23 mouse cellular contexts compared by ENCODE assay signal in the genomic region with DNA sequence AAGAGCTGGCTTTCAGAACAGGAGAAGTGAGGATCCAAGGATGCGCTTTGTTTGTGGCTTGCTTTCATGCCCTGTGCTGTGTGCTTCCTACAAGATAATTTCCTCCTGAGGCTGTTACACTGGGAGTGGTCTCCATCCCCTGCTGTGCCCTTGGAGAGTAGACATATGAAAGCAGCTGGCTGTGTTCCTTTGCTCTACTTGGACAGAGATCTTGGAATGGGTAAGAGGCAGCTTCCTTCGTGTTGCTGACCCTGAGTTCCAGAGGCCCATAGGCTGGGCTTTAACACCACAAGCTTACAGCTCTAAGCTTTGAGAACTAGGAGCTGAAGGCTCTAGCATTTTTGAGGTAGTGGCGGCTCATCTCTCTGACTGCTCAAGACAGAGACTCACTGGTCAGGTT. TPM values are rescaled to one million over a fixed set of nuclear protein-coding genes. Genes with fewer than 3 reads are reported as not detected.
DNase-seq lines count a peak whose midpoint lies in the region; ATAC-seq and TF ChIP-seq lines count a peak whose summit lies in the region.
"Had no signal": no experiment of that assay in that cellular context is flagged by ENCODE, and none has a peak within 500 bp of the region (broad histone marks: within the 10 kb centered on the region; RNA-seq: fewer than 3 reads in every experiment).

No protein-coding gene starts in this region.

- no peaks in the 10 kb centered on the region for H3K9me3 ChIP-seq in kidney, embryonic 15.5 days (replicated peaks)
- H3K9me3 ChIP-seq in kidney, embryonic 14.5 days (ENCODE audit: control insufficient read depth, low read length) = no peaks in the 10 kb centered on the region
- H3K9me3 ChIP-seq in lung, embryonic 16.5 days (ENCODE audit: control insufficient read depth, low read length) = no peaks in the 10 kb centered on the region
- no peaks in the 10 kb centered on the region for H3K9me3 ChIP-seq in stomach, embryonic 15.5 days
- H3K9me3 ChIP-seq in hindbrain, postnatal 0 days (ENCODE audit: low read length) = no peaks in the 10 kb centered on the region
- H3K9me3 ChIP-seq: G1E; heart, embryonic 12.5 days; hindbrain, embryonic 10.5 days; limb, embryonic 10.5 days; liver, embryonic 12.5 days; midbrain, embryonic 12.5 days had no signal

- WGBS in kidney, embryonic 15.5 days = 75% methylated on average over 3 of the region's 3 CpGs
- 74% methylated on average over 3 of the region's 3 CpGs for WGBS in kidney, embryonic 14.5 days
- 66% methylated on average over 3 of the region's 3 CpGs for WGBS in lung, embryonic 16.5 days
- WGBS in stomach, embryonic 15.5 days = 65% methylated on average over 3 of the region's 3 CpGs
- WGBS in hindbrain, postnatal 0 days = 73% methylated on average over 3 of the region's 3 CpGs

- H3K4me1 ChIP-seq in kidney, embryonic 15.5 days = no peaks in the 10 kb centered on the region
- H3K4me1 ChIP-seq in kidney, embryonic 14.5 days (ENCODE audit: control insufficient read depth, insufficient read depth, low read length) = no peaks in the 10 kb centered on the region
- H3K4me1 ChIP-seq in lung, embryonic 16.5 days (replicated peaks; ENCODE audit: control insufficient read depth, insufficient read depth, low read length) = peaks cover 8% of the 10 kb centered on the region
- H3K4me1 ChIP-seq in stomach, embryonic 15.5 days = peaks cover 3% of the 10 kb centered on the region; the same call in 1 of the 2 replicates
- H3K4me1 ChIP-seq in hindbrain, postnatal 0 days (ENCODE audit: insufficient read depth, low read length) = no peaks in the 10 kb centered on the region
- H3K4me1 ChIP-seq: heart, embryonic 12.5 days; hindbrain, embryonic 10.5 days; limb, embryonic 10.5 days; liver, embryonic 12.5 days; midbrain, embryonic 12.5 days had no signal

- no peak overlapping the region for H3K9ac ChIP-seq in kidney, embryonic 15.5 days
- H3K9ac ChIP-seq in kidney, embryonic 14.5 days (ENCODE audit: low read depth, low read length) = no peak overlapping the region
- H3K9ac ChIP-seq in lung, embryonic 16.5 days (ENCODE audit: low read length) = no peak overlapping the region
- no peak overlapping the region for H3K9ac ChIP-seq in stomach, embryonic 15.5 days
- H3K9ac ChIP-seq in hindbrain, postnatal 0 days (replicated peaks; ENCODE audit: low read length) = no peak overlapping the region
- H3K9ac ChIP-seq: heart, embryonic 12.5 days; liver, embryonic 12.5 days; midbrain, embryonic 12.5 days had no signal

- no peak for TF ChIP-seq CTCF in hindbrain, postnatal 0 days (IDR thresholded peaks at IDR 0.05; ENCODE audit: low read depth)

- 0 out of 2 replicates have a peak overlapping the region, but pooled peaks have one; percentile 7 for H3K27ac ChIP-seq in kidney, embryonic 15.5 days
- no peak overlapping the region for H3K27ac ChIP-seq in kidney, embryonic 14.5 days (ENCODE audit: low read depth, low read length)
- H3K27ac ChIP-seq in lung, embryonic 16.5 days (ENCODE audit: low read length) = no peak overlapping the region
- H3K27ac ChIP-seq in stomach, embryonic 15.5 days = peak overlapping the region; percentile 44; the same call in 1 of the 2 replicates
- no peak overlapping the region for H3K27ac ChIP-seq in hindbrain, postnatal 0 days
- H3K27ac ChIP-seq: hindbrain, embryonic 10.5 days; limb, embryonic 10.5 days; liver, embryonic 12.5 days; midbrain, embryonic 12.5 days had no signal

- no peak for ATAC-seq in kidney, embryonic 15.5 days (replicated peaks; ENCODE audit: low FRiP score)
- no peak for ATAC-seq in kidney, embryonic 14.5 days (ENCODE audit: low FRiP score, low TSS enrichment)
- peak; percentile 63 for ATAC-seq in lung, embryonic 16.5 days (ENCODE audit: low read depth)
- no peak for ATAC-seq in stomach, embryonic 15.5 days (ENCODE audit: insufficient read depth, low FRiP score, low read depth)
- ATAC-seq in hindbrain, postnatal 0 days = no peak
- ATAC-seq: forebrain, embryonic 16.5 days; liver, embryonic 12.5 days had no signal

- no peaks in the 10 kb centered on the region for H3K27me3 ChIP-seq in kidney, embryonic 15.5 days
- H3K27me3 ChIP-seq in kidney, embryonic 14.5 days (ENCODE audit: control insufficient read depth, insufficient read depth, low read length) = no peaks in the 10 kb centered on the region
- H3K27me3 ChIP-seq in lung, embryonic 16.5 days (ENCODE audit: control insufficient read depth, insufficient read depth, low read depth, low read length) = no peaks in the 10 kb centered on the region
- no peaks in the 10 kb centered on the region for H3K27me3 ChIP-seq in stomach, embryonic 15.5 days (replicated peaks)
- H3K27me3 ChIP-seq in hindbrain, postnatal 0 days (ENCODE audit: insufficient read depth, low read length) = no peaks in the 10 kb centered on the region
- H3K27me3 ChIP-seq: liver, embryonic 12.5 days; midbrain, embryonic 12.5 days had no signal

- no peak overlapping the region for H3K4me3 ChIP-seq in kidney, embryonic 15.5 days (replicated peaks)
- H3K4me3 ChIP-seq in kidney, embryonic 14.5 days (ENCODE audit: low read length) = no peak overlapping the region
- H3K4me3 ChIP-seq in lung, embryonic 16.5 days (ENCODE audit: low read length) = no peak overlapping the region
- no peak overlapping the region for H3K4me3 ChIP-seq in stomach, embryonic 15.5 days (replicated peaks)
- no peak overlapping the region for H3K4me3 ChIP-seq in hindbrain, postnatal 0 days (ENCODE audit: low read length)
- H3K4me3 ChIP-seq: heart, embryonic 12.5 days; hindbrain, embryonic 10.5 days; limb, embryonic 10.5 days; liver, embryonic 12.5 days; midbrain, embryonic 12.5 days had no signal

- H3K36me3 ChIP-seq in kidney, embryonic 15.5 days = no peaks in the 10 kb centered on the region
- H3K36me3 ChIP-seq in kidney, embryonic 14.5 days (ENCODE audit: control insufficient read depth, insufficient read depth, low read length) = no peaks in the 10 kb centered on the region
- H3K36me3 ChIP-seq in lung, embryonic 16.5 days (ENCODE audit: control insufficient read depth, insufficient read depth, low read length) = no peaks in the 10 kb centered on the region
- H3K36me3 ChIP-seq in stomach, embryonic 15.5 days = no peaks in the 10 kb centered on the region
- H3K36me3 ChIP-seq in hindbrain, postnatal 0 days (ENCODE audit: insufficient read depth, low read length) = no peaks in the 10 kb centered on the region
- H3K36me3 ChIP-seq: G1E; heart, embryonic 12.5 days; hindbrain, embryonic 10.5 days; limb, embryonic 10.5 days; liver, embryonic 12.5 days; midbrain, embryonic 12.5 days had no signal

- DNase-seq in lung, postnatal 36 days = no peak
- peak; percentile 51 for DNase-seq in ZHBTc4 (ENCODE audit: low read depth, low spot score)
- DNase-seq in hindbrain, postnatal 0 days (ENCODE audit: low spot score) = no peak
- DNase-seq: adrenal gland, postnatal 36 days; cerebellum, adult 18-20 months; cerebellum, postnatal 25 days; embryo, embryonic 11 days; gastrocnemius, postnatal 25 days; kidney, postnatal 36 days; right cerebral cortex, postnatal 4 days; thymus, postnatal 36 days had no signal

- H3K4me2 ChIP-seq in kidney, embryonic 15.5 days = no peak overlapping the region
- H3K4me2 ChIP-seq in kidney, embryonic 14.5 days (replicated peaks; ENCODE audit: low read depth, low read length) = no peak overlapping the region
- no peak overlapping the region for H3K4me2 ChIP-seq in lung, embryonic 16.5 days (ENCODE audit: low read depth, low read length)
- H3K4me2 ChIP-seq in stomach, embryonic 15.5 days = no peak overlapping the region
- H3K4me2 ChIP-seq in hindbrain, postnatal 0 days (ENCODE audit: low read depth, low read length) = no peak overlapping the region
- H3K4me2 ChIP-seq: heart, embryonic 12.5 days; liver, embryonic 12.5 days; midbrain, embryonic 12.5 days had no signal

RNA-seq across cellular contexts. Expression of a gene that starts 39.1 kb away (rescaled TPM):
- 24.0 and 25.5 TPM in 2 replicates for polyA plus RNA-seq in kidney, embryonic 15.5 days (2015; fragmentation: Nextera tagmentation; extraction: Ambion mirVana)
- 3.9 and 6.9 TPM in 2 replicates for polyA plus RNA-seq in kidney, embryonic 14.5 days (2014; fragmentation: Nextera tagmentation; extraction: Ambion mirVana)
- polyA plus RNA-seq in lung, embryonic 16.5 days (2015; fragmentation: Nextera tagmentation; extraction: Ambion mirVana) = 28.6 and 31.5 TPM in 2 replicates
- 35.0 and 35.2 TPM in 2 replicates for polyA plus RNA-seq in stomach, embryonic 15.5 days (2015; fragmentation: Nextera tagmentation; extraction: Ambion mirVana)
- total RNA-seq in hindbrain, postnatal 0 days (2014; rRNA removed) = 9.8 and 10.8 TPM in 2 replicates
- 5.1 and 5.5 TPM in 2 replicates for polyA plus RNA-seq in hindbrain, postnatal 0 days (2015; fragmentation: Nextera tagmentation; extraction: Ambion mirVana)
- total RNA-seq: monocyte, adult 5-6 weeks had no signal
- polyA plus RNA-seq: G1E had no signal

Comparison
In these comparisons a context has a peak if more than half of its experiments do, and no peak if none do; other contexts are left out.
1. H3K27ac ChIP-seq: peak in kidney, embryonic 15.5 days (single experiment) and stomach, embryonic 15.5 days (single experiment); none in kidney, embryonic 14.5 days (single experiment), lung, embryonic 16.5 days (single experiment) and hindbrain, postnatal 0 days (single experiment).